Mouse (Mus musculus) T-helper 1 cell (primary cell): Measurements from ENCODE around the gene Dmxl2.

Experiments
- in situ Hi-C: fragments of 300-600 bp; cut with MboI, MseI; formaldehyde crosslinking; loops from one replicate; pipeline ENCODE4 v1.15.1; 2025; ENCODE audit warnings: high pct_unique_total_duplicates

Dmxl2 gene

DNA sequence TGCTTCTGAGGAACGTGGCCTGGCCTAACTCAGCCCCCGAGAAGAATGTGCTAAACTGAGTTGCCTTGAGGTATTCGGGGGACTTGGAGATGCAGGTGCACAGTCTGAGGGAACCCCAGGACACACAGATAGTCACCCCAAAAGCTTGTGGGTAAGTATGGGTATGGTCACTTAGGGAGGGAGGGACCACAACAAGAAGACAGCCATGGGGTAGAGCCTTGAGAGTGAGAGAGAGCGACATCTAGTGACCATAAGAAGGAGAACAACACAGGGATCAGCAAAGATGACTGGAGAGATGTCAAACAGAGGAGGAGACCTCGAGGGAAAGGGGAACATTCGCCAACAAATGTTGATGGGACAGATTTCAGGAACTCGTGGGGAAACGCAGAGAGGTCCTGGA, 178.0 kb downstream of the Dmxl2 start:
- in situ Hi-C loops: loop anchor here (10.0 kb wide), 1 partner anchor 1341 kb away; no protein-coding TSS in a partner anchor

DNA sequence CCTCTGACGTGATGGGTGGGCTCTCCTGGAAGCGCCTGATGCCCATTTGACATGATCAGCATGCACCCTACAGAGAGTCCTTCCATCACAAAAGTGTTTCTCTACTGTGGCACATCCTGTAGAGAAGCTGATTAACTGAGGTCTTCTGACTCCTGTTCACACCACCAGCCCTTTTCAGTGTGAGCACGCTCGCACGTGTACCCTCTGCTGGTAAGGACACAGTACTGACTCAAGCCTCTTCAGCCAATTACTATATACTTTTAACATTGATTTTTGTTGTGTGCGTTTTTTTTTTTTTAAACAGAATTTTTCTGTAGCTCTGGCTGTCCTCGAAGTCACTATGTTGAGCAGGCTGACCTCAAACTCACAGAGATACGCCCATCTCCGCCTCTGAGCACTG, 185.1 kb downstream of the Dmxl2 start:
- in situ Hi-C loops: no loop called here
